Mouse (Mus musculus): ENCODE results near the gene Rmnd5a. TPM values are rescaled to one million over a fixed set of nuclear protein-coding genes. Genes with fewer than 3 reads are reported as not detected.

Rmnd5a gene
- total and polyA plus RNA-seq, 3 experiments, result 23.4 to 40.6 (median 23.5) TPM

GRCm38 (mm10) chr6:71373249-71373775 lies 67.1 kb downstream of the Rmnd5a start, which contains the start of gene Cd8a:
Cd8a (plus strand) TSS chr6:71373427.
- no peaks in the 10 kb centered on the region for H3K79me2 ChIP-seq (replicated peaks; ENCODE audit: control insufficient read depth, extremely low read depth, insufficient read depth, poor library complexity, severe bottlenecking)
- in situ Hi-C loops (cut with MboI; ENCODE audit: low pct_ligation_motif_present, low pct_unique_long_range_greater_than_20kb, low sequenced_read_pairs), result no loop called here
- no peak within 1 kb of the TSS for H3K9ac ChIP-seq (ENCODE audit: insufficient read depth, low read depth)
- no peak for DNase-seq (ENCODE audit: extremely low read depth)
- TF ChIP-seq RAD21 (IDR thresholded peaks at IDR 0.05; ENCODE audit: low read depth, low read length) (no peak), ZMIZ1 (IDR thresholded peaks at IDR 0.05; ENCODE audit: low read depth, low read length) (no peak), MAZ (IDR thresholded peaks at IDR 0.05; ENCODE audit: low read depth, low read length) (no peak), SMC3 (IDR thresholded peaks at IDR 0.05; ENCODE audit: low read depth, low read length) (no peak), TBP (conservative IDR thresholded peaks at IDR 0.05; ENCODE audit: low read depth, low read length) (no peak), ZKSCAN1 (IDR thresholded peaks at IDR 0.05; ENCODE audit: borderline replicate concordance, low read depth, low read length) (no peak), HCFC1 (IDR thresholded peaks at IDR 0.05; ENCODE audit: low read depth, low read length) (no peak), TCF12 (IDR thresholded peaks at IDR 0.05; ENCODE audit: low read depth, low read length) (no peak), SIN3A (IDR thresholded peaks at IDR 0.05; ENCODE audit: low read length) (no peak), EP300 (IDR thresholded peaks at IDR 0.05; ENCODE audit: low read length) (no peak), CTCF (conservative IDR thresholded peaks at IDR 0.05 in 1 of 2, IDR thresholded peaks at IDR 0.05 in 1 of 2; ENCODE audit: low read depth in 2 of 2, low read length in 2 of 2) (no peak)
- H3K36me3 ChIP-seq (replicated peaks in 1 of 2; ENCODE audit: control insufficient read depth in 1 of 2, insufficient read depth in 1 of 2, low read length in 1 of 2), result no peaks in the 10 kb centered on the region
- H3K27ac ChIP-seq (ENCODE audit: insufficient read depth, low read depth), result no peak within 1 kb of the TSS
- peaks cover 3% of the 10 kb centered on the region for H3K9me3 ChIP-seq (replicated peaks; ENCODE audit: low read length)
- dilution Hi-C loops (cut with MboI; ENCODE audit: extremely low pct_ligation_motif_present, extremely low pct_unique_long_range_greater_than_20kb, low sequenced_read_pairs), result no loop called here
- H3K4me2 ChIP-seq (ENCODE audit: insufficient read depth, low read depth, poor library complexity, severe bottlenecking), result no peak within 1 kb of the TSS
- H3K4me3 ChIP-seq (replicated peaks in 1 of 3; ENCODE audit: low read depth in 2 of 3, low read length in 2 of 3, poor library complexity in 1 of 3), result no peak within 1 kb of the TSS
- no peaks in the 10 kb centered on the region for H3K27me3 ChIP-seq (replicated peaks)
- peaks cover 4 to 17% of the 10 kb centered on the region in 2 experiments for H3K4me1 ChIP-seq (ENCODE audit: control insufficient read depth in 1 of 2, insufficient read depth in 2 of 2)

- Histone ChIP-seq H3K4me3 (replicated peaks in 1 of 3; ENCODE audit: low read depth in 2 of 3, low read length in 2 of 3, poor library complexity in 1 of 3) (no peak overlapping the region), H3K4me2 (ENCODE audit: insufficient read depth, low read depth, poor library complexity, severe bottlenecking) (no peak overlapping the region), H3K9ac (ENCODE audit: insufficient read depth, low read depth) (no peak overlapping the region), H3K27ac (ENCODE audit: insufficient read depth, low read depth) (no peak overlapping the region), H3K9me3 (replicated peaks; ENCODE audit: low read length) (peaks cover 3% of the 10 kb centered on the region), H3K4me1 (ENCODE audit: control insufficient read depth in 1 of 2, insufficient read depth in 2 of 2) (peaks cover 4 to 17% of the 10 kb centered on the region in 2 experiments), H3K79me2 (replicated peaks; ENCODE audit: control insufficient read depth, extremely low read depth, insufficient read depth, poor library complexity, severe bottlenecking) (no peaks in the 10 kb centered on the region), H3K36me3 (replicated peaks in 1 of 2; ENCODE audit: control insufficient read depth in 1 of 2, insufficient read depth in 1 of 2, low read length in 1 of 2) (no peaks in the 10 kb centered on the region), H3K27me3 (replicated peaks) (no peaks in the 10 kb centered on the region)
- TF ChIP-seq ETS1 (conservative IDR thresholded peaks at IDR 0.05; ENCODE audit: low read depth, low read length) (no peak), ZC3H11A (IDR thresholded peaks at IDR 0.05; ENCODE audit: low read depth, low read length) (no peak), SIN3A (IDR thresholded peaks at IDR 0.05; ENCODE audit: low read length) (no peak), POLR2AphosphoS2 (IDR thresholded peaks at IDR 0.05; ENCODE audit: low read depth, low read length) (no peak), ZNF384 (IDR thresholded peaks at IDR 0.05; ENCODE audit: low read depth, low read length) (no peak), PAX5 (IDR thresholded peaks at IDR 0.05; ENCODE audit: low read length) (no peak), RCOR1 (conservative IDR thresholded peaks at IDR 0.05; ENCODE audit: low read depth, low read length) (no peak), NRF1 (IDR thresholded peaks at IDR 0.05; ENCODE audit: low read depth, low read length) (no peak), JUND (conservative IDR thresholded peaks at IDR 0.05; ENCODE audit: low read depth, low read length) (no peak), JUN (IDR thresholded peaks at IDR 0.05; ENCODE audit: insufficient read depth, low read depth, low read length) (no peak), E2F4 (IDR thresholded peaks at IDR 0.05; ENCODE audit: insufficient replicate concordance, low read depth, low read length) (no peak), EP300 (IDR thresholded peaks at IDR 0.05; ENCODE audit: low read length) (no peak), HCFC1 (IDR thresholded peaks at IDR 0.05; ENCODE audit: low read depth, low read length) (no peak)
- dilution Hi-C loops (cut with MboI; ENCODE audit: extremely low pct_ligation_motif_present, extremely low pct_unique_long_range_greater_than_20kb, low sequenced_read_pairs), result no loop called here
- in situ Hi-C loops (cut with MboI; ENCODE audit: low pct_ligation_motif_present, low pct_unique_long_range_greater_than_20kb, low sequenced_read_pairs), result no loop called here
- no peak for DNase-seq (ENCODE audit: extremely low read depth)
Observed at GRCm38 (mm10) chr6:71372041-71372720, 68.3 kb downstream of the Rmnd5a start.
